Mouse (Mus musculus) forebrain, embryonic 11.5 days (tissue): ENCODE measurements around the gene Magi2. TPM values are rescaled to one million over a fixed set of nuclear protein-coding genes. Genes with fewer than 3 reads are reported as not detected.
A peak's percentile ranks its signal among the peaks of the same experiment; 100 is the strongest.

Experiments
- ATAC-seq: fragments of 200-750 bp; cut with Nextera tagmentation; replicated peaks from 2 replicates; pipeline ENCODE4 v1.8.0; 2017; ENCODE audit warnings: moderate TSS enrichment; ENCODE audit not compliant: low FRiP score
- DNase-seq: peaks from one replicate; pipeline ENCODE4 v3.0.0-alpha.2; 2017; ENCODE audit warnings: low spot score
- H3K27ac ChIP-seq: fragments of 300-500 bp; sonication (generic); 2 replicates; pipeline ENCODE4 v1.5.1; 2014; ENCODE audit warnings: low read depth, low read length
- H3K27me3 ChIP-seq: fragments of 300-500 bp; sonication (generic); 2 replicates; pipeline ENCODE4 v1.6.1; 2014; ENCODE audit warnings: mild to moderate bottlenecking, low read length, mixed read lengths; ENCODE audit not compliant: control insufficient read depth, insufficient read depth
- H3K36me3 ChIP-seq: fragments of 300-500 bp; sonication (generic); 2 replicates; pipeline ENCODE4 v1.6.1; 2014; ENCODE audit warnings: mild to moderate bottlenecking, low read length, moderate library complexity, mixed read lengths; ENCODE audit not compliant: control insufficient read depth, insufficient read depth
- H3K4me1 ChIP-seq: fragments of 300-500 bp; sonication (generic); replicated peaks from 2 replicates; pipeline ENCODE4 v1.6.1; 2014; ENCODE audit warnings: low read length, mixed read lengths; ENCODE audit not compliant: control insufficient read depth, insufficient read depth
- H3K4me2 ChIP-seq: fragments of 300-500 bp; sonication (generic); 2 replicates; pipeline ENCODE4 v1.6.1; 2014; ENCODE audit warnings: low read depth, mild to moderate bottlenecking, low read length, moderate library complexity, mixed read lengths; ENCODE audit not compliant: severe bottlenecking
- H3K4me3 ChIP-seq: fragments of 300-500 bp; sonication (generic); 2 replicates; pipeline ENCODE4 v1.5.1; 2014; ENCODE audit warnings: low read depth, low read length
- H3K9ac ChIP-seq: fragments of 300-500 bp; sonication (generic); 2 replicates; pipeline ENCODE4 v1.6.1; 2014; ENCODE audit warnings: low read length
- H3K9me3 ChIP-seq: fragments of 300-500 bp; sonication (generic); 2 replicates; pipeline ENCODE4 v1.6.1; 2016; ENCODE audit warnings: low read length, mixed read lengths; ENCODE audit not compliant: control insufficient read depth
- WGBS: fragments of 180-500 bp; shearing (Covaris S2); extraction: QIAGEN DNeasy Blood & Tissue Kit; methylation state at CpG from one replicate; pipeline ENCODE4 v1.1.7; 2014; 5-methylcytosine and 5-hydroxymethylcytosine counted together
- polyA plus RNA-seq: library from polyadenylated mRNA; unstranded; fragments of >200 nt; fragmentation: Nextera tagmentation; extraction: Ambion mirVana; gene quantifications from 2 replicates; pipeline ENCODE4 v1.2.1, GENCODE M21; 2014

Gene Magi2
- polyA plus RNA-seq, 1 experiment from 2014 or later = 10.2 TPM

DNA sequence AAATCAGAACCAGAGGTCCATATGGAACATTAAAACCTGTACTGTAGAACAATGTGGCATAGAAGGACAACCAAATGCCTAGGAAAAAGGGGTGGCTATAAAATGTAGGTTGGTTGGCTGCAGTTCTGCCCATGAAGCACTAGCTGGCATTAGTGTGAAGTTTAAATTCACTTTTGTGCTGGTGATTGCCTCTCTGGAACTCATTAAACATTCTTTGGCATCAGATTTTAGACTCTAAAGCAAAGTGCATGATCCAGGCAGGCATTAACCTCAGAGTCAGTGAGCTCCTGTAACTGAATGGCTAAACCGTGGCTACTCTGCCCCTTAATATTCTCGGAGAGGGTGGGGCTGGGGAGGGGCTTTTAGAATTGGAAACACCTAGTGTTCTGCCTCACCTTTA, 706.4 kb downstream of the Magi2 start:
- DNase-seq (no peak), ATAC-seq (no peak)
- 67% methylated on average over 2 of the region's 2 CpGs for WGBS

GRCm38 (mm10) chr5:19951102-19951501, 724.3 kb downstream of the Magi2 start:
- Histone ChIP-seq H3K27ac (no peak overlapping the region), H3K9ac (no peak overlapping the region), H3K4me1 (no peaks in the 10 kb centered on the region), H3K36me3 (no peaks in the 10 kb centered on the region), H3K9me3 (no peaks in the 10 kb centered on the region), H3K27me3 (no peaks in the 10 kb centered on the region), H3K4me3 (no peak overlapping the region), H3K4me2 (no peak overlapping the region)
- 79% methylated on average over 2 of the region's 2 CpGs for WGBS
- DNase-seq (no peak), ATAC-seq (no peak)

More for the DNA sequence above, 706.4 kb downstream of the Magi2 start:
- no peaks in the 10 kb centered on the region for H3K4me1 ChIP-seq
- no peaks in the 10 kb centered on the region for H3K9me3 ChIP-seq
- no peak overlapping the region for H3K4me2 ChIP-seq
- H3K27ac ChIP-seq = no peak overlapping the region
- no peak overlapping the region for H3K4me3 ChIP-seq
- H3K27me3 ChIP-seq = no peaks in the 10 kb centered on the region
- H3K36me3 ChIP-seq = no peaks in the 10 kb centered on the region
- H3K9ac ChIP-seq = no peak overlapping the region

- no peaks in the 10 kb centered on the region for H3K9me3 ChIP-seq
- H3K36me3 ChIP-seq = no peaks in the 10 kb centered on the region
- H3K27me3 ChIP-seq = no peaks in the 10 kb centered on the region
- no peak overlapping the region for H3K27ac ChIP-seq
- no peak overlapping the region for H3K4me3 ChIP-seq
- no peaks in the 10 kb centered on the region for H3K4me1 ChIP-seq
- DNase-seq = no peak
- H3K9ac ChIP-seq = no peak overlapping the region
- H3K4me2 ChIP-seq = no peak overlapping the region
- WGBS = 92% methylated on average over 1 of the region's 1 CpGs
- ATAC-seq = no peak
Observed at GRCm38 (mm10) chr5:19964113-19964512, 737.3 kb downstream of the Magi2 start.

DNA sequence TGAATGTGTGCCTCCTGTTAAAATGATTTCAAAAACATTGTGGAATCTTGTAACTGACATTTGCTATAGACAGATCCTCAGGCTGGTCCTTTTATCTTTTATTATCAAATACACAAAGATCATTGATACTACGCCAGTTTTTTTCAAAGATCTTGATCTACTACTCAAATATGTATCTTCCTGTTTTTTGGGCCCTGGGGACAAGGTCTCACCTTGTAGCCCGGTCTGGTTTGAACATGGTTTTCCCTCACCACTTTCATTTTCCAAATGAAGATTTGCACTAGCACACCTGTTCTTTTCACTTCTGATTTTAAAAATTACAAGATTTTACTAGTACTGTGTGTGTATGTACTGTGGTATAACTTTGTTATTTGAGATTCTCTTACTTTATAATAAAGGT, 745.9 kb downstream of the Magi2 start:
- H3K9ac ChIP-seq = no peak overlapping the region
- no peak overlapping the region for H3K4me2 ChIP-seq
- no peak overlapping the region for H3K27ac ChIP-seq
- H3K27me3 ChIP-seq = no peaks in the 10 kb centered on the region
- ATAC-seq (no peak), DNase-seq (no peak)
- no peaks in the 10 kb centered on the region for H3K9me3 ChIP-seq
- WGBS = 91% methylated on average over 2 of the region's 2 CpGs
- no peaks in the 10 kb centered on the region for H3K4me1 ChIP-seq
- H3K36me3 ChIP-seq = no peaks in the 10 kb centered on the region
- H3K4me3 ChIP-seq = no peak overlapping the region

DNA sequence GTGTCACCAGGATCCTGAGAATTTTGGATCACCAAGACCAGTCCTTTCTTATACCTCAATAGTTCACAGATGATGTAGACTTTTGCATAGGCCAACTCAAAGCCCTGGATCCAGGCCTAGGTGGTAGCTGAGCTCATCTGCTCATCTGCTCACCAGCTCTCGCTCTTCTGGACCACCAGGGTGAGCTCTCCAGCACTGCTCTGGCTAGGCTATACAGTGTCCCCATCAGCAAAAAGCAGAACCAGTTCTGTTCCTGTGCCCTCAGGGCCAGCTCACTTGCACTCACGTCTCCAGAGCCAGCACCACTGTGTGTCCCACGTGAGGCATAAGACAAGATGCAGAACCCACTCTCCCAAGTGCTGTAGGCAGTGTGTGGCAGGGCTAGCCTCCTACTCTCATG, 747.0 kb downstream of the Magi2 start:
- no peak overlapping the region for H3K27ac ChIP-seq
- H3K4me3 ChIP-seq = no peak overlapping the region
- H3K36me3 ChIP-seq = no peaks in the 10 kb centered on the region
- DNase-seq = no peak
- ATAC-seq = no peak
- no peaks in the 10 kb centered on the region for H3K27me3 ChIP-seq
- no peak overlapping the region for H3K9ac ChIP-seq
- no peak overlapping the region for H3K4me2 ChIP-seq
- no peaks in the 10 kb centered on the region for H3K9me3 ChIP-seq
- WGBS = 90% methylated on average over 3 of the region's 3 CpGs
- H3K4me1 ChIP-seq = no peaks in the 10 kb centered on the region

- H3K9me3 ChIP-seq = no peaks in the 10 kb centered on the region
- peak overlapping the region; percentile 31; the same call in 1 of the 2 replicates for H3K27ac ChIP-seq
- H3K27me3 ChIP-seq = no peaks in the 10 kb centered on the region
- no peak overlapping the region for H3K4me3 ChIP-seq
- 0 out of 2 replicates have a peak, but pooled peaks cover 2% of the 10 kb centered on the region for H3K4me1 ChIP-seq
- DNase-seq (no peak), ATAC-seq (no peak)
- no peaks in the 10 kb centered on the region for H3K36me3 ChIP-seq
- no peak overlapping the region for H3K9ac ChIP-seq
- H3K4me2 ChIP-seq = no peak overlapping the region
- WGBS = 47% methylated on average over 6 of the region's 6 CpGs
Observed at GRCm38 (mm10) chr5:19981518-19981917, 754.7 kb downstream of the Magi2 start.

GRCm38 (mm10) chr5:19982031-19982430, 755.2 kb downstream of the Magi2 start:
- 38% methylated on average over 3 of the region's 3 CpGs for WGBS
- no peaks in the 10 kb centered on the region for H3K27me3 ChIP-seq
- H3K4me2 ChIP-seq = no peak overlapping the region
- H3K9ac ChIP-seq = no peak overlapping the region
- H3K9me3 ChIP-seq = no peaks in the 10 kb centered on the region
- peak; percentile 62 for ATAC-seq
- H3K27ac ChIP-seq = no peak overlapping the region
- no peak for DNase-seq
- H3K36me3 ChIP-seq = no peaks in the 10 kb centered on the region
- H3K4me1 ChIP-seq = 0 out of 2 replicates have a peak, but pooled peaks cover 2% of the 10 kb centered on the region
- H3K4me3 ChIP-seq = no peak overlapping the region

DNA sequence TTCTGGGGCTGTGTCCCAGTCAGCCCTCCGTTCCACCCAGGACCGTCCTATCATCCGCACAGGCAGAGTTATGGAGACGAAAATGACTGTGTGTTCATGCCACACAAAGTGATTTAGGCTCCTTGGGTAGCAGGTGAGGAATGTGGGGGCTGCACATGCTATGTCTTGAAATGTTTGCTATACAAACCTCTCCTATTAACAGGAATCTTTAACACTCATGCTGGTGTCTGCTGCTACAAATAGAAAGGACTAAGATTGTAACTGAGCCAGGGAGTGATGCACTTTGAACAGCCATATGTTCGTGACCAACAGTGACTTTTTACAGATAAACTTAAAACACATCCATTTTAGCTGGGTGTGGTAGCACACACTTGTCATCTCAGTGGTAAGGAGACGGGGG, 772.6 kb downstream of the Magi2 start:
- DNase-seq (no peak), ATAC-seq (no peak)
- Histone ChIP-seq H3K4me2 (no peak overlapping the region), H3K4me1 (no peaks in the 10 kb centered on the region), H3K9ac (no peak overlapping the region), H3K36me3 (no peaks in the 10 kb centered on the region), H3K27ac (no peak overlapping the region), H3K9me3 (no peaks in the 10 kb centered on the region), H3K4me3 (no peak overlapping the region), H3K27me3 (no peaks in the 10 kb centered on the region)
- WGBS = 94% methylated on average over 6 of the region's 6 CpGs

- DNase-seq (no peak), ATAC-seq (no peak)
- 76% methylated on average over 1 of the region's 1 CpGs for WGBS
Observed at GRCm38 (mm10) chr5:19999912-20000311, 773.1 kb downstream of the Magi2 start.

More at GRCm38 (mm10) chr5:19999912-20000311, 773.1 kb downstream of the Magi2 start:
- Histone ChIP-seq H3K4me2 (no peak overlapping the region), H3K4me3 (no peak overlapping the region), H3K27me3 (no peaks in the 10 kb centered on the region), H3K27ac (no peak overlapping the region), H3K4me1 (no peaks in the 10 kb centered on the region), H3K9me3 (no peaks in the 10 kb centered on the region), H3K9ac (no peak overlapping the region), H3K36me3 (no peaks in the 10 kb centered on the region)
